ENCODE assay signal across 8 mouse cellular contexts in the genomic region with DNA sequence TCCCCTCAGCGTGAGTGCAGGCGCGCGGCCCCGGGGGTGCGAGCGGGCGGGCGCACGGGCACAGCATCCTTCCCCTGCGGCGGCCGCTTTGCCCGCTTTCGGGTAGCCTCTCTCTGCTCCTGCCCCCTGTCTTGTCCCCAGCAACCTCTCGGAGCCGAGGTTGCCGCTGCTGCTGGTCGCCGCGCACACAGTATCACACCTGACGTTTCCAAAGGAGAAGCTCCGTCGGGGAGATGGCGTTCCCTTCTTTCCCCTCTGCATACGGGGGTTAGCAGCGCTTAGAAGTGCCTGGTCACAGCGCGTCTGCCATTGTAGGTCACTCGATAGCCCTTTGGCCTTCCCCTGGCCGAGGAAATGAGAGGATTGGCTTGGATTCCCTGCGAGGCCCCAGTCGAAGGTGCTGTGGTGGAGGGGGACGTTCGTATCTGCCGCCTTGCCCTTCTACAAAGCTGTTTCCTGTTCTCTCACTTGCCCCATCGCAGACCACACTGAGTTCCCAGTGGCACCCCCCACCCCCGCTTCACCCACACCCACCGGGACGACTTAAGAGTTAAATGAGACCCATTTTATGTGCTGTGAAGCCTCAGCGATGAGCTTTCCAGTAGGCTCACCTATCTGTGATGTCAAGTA. TPM values are rescaled to one million over a fixed set of nuclear protein-coding genes. Genes with fewer than 3 reads are reported as not detected.
A peak's percentile ranks its signal among the peaks of the same experiment; 100 is the strongest.
DNase-seq lines count a peak whose midpoint lies in the region; ATAC-seq lines count a peak whose summit lies in the region.

No protein-coding gene starts in this region.

- no peaks in the 10 kb centered on the region for H3K9me3 ChIP-seq in megakaryocyte, embryonic 14.5 days

- peak; percentile 67; the same call in 1 of the 2 replicates for ATAC-seq in cerebellum, adult (ENCODE audit: insufficient number of reproducible peaks, low FRiP score, low TSS enrichment)
- ATAC-seq in hematopoietic stem cell, adult 5-6 weeks (replicated peaks in 1 of 2; ENCODE audit: insufficient read depth in 1 of 2, low FRiP score in 2 of 2, low TSS enrichment in 1 of 2, low read depth in 1 of 2, poor library complexity in 2 of 2, severe bottlenecking in 2 of 2) = peak; percentile 20 to 41; a peak in 2 of 4 replicates

- no peaks in the 10 kb centered on the region for H3K27me3 ChIP-seq in megakaryocyte, embryonic 14.5 days (replicated peaks)

- DNase-seq in cerebellum, adult 18-20 months = no peak
- peak; percentile 23 for DNase-seq in right cerebral cortex, postnatal 14 days
- no peak for DNase-seq in right cerebral cortex, adult 2 months (ENCODE audit: low spot score in 2 of 2)
- DNase-seq in thymus, postnatal 25 days = peak; percentile 56
- no peak for DNase-seq in layer of hippocampus, postnatal 36 days

- peak overlapping the region; percentile 99 for H3K4me3 ChIP-seq in megakaryocyte, embryonic 14.5 days (replicated peaks)

- H3K4me1 ChIP-seq in megakaryocyte, embryonic 14.5 days = peaks cover 45% of the 10 kb centered on the region

- peaks cover 33% of the 10 kb centered on the region for H3K36me3 ChIP-seq in megakaryocyte, embryonic 14.5 days (replicated peaks; ENCODE audit: low read length)

RNA-seq across cellular contexts. Expression of gene Cmtr1, which starts 0.5 kb away (rescaled TPM):
- 127 and 160 TPM in 2 replicates for total RNA-seq in hematopoietic stem cell, adult 5-6 weeks (2017)
- 10.6 and 22.3 TPM in 2 replicates for polyA plus RNA-seq in megakaryocyte, embryonic 14.5 days (2012; ENCODE audit: insufficient read depth, low replicate concordance)
- total RNA-seq in layer of hippocampus, postnatal 36 days (2021) = 100 to 1,000 TPM; 110 to 112 TPM

RNA-seq across cellular contexts. Expression of gene Gm28043, which starts 46.2 kb away (rescaled TPM):
- 9.5 and 11.9 TPM in 2 replicates for total RNA-seq in hematopoietic stem cell, adult 5-6 weeks (2017)
- polyA plus RNA-seq in megakaryocyte, embryonic 14.5 days (2012; ENCODE audit: insufficient read depth, low replicate concordance) = not detected in 2 replicates
- 1 to 10 TPM; 3.4 to 5.0 TPM for total RNA-seq in layer of hippocampus, postnatal 36 days (2021)

RNA-seq across cellular contexts. Expression of gene Rnf8, which starts 46.3 kb away (rescaled TPM):
- total RNA-seq in hematopoietic stem cell, adult 5-6 weeks (2017) = 50.9 and 51.8 TPM in 2 replicates
- 7.7 and 8.0 TPM in 2 replicates for polyA plus RNA-seq in megakaryocyte, embryonic 14.5 days (2012; ENCODE audit: insufficient read depth, low replicate concordance)
- 10 to 100 TPM; 47.4 to 47.9 TPM for total RNA-seq in layer of hippocampus, postnatal 36 days (2021)

RNA-seq across cellular contexts. Expression of gene Ccdc167, which starts 56.0 kb away (rescaled TPM):
- 8.1 and 14.5 TPM in 2 replicates for total RNA-seq in hematopoietic stem cell, adult 5-6 weeks (2017)
- 1.2 and 9.1 TPM in 2 replicates for polyA plus RNA-seq in megakaryocyte, embryonic 14.5 days (2012; ENCODE audit: insufficient read depth, low replicate concordance)
- total RNA-seq in layer of hippocampus, postnatal 36 days (2021) = 10 to 100 TPM; 21.7 to 25.5 TPM

Comparison
In these comparisons a context has a peak if more than half of its experiments do, and no peak if none do; other contexts are left out.
1. DNase-seq: peak in right cerebral cortex, postnatal 14 days (single experiment) and thymus, postnatal 25 days (single experiment); none in cerebellum, adult 18-20 months (0 of 2), right cerebral cortex, adult 2 months (0 of 2) and layer of hippocampus, postnatal 36 days (0 of 2).